Mouse (Mus musculus) midbrain, embryonic 13.5 days (tissue): ENCODE data around the gene Ctf1. TPM values are rescaled to one million over a fixed set of nuclear protein-coding genes. Genes with fewer than 3 reads are reported as not detected.
A peak's percentile ranks its signal among the peaks of the same experiment; 100 is the strongest.
"Not testable (repeated sequence)": the region's sequence is repeated elsewhere in the genome, so short reads cannot be mapped to it uniquely, and the experiment has no call there.

Experiments
- ATAC-seq: fragments of 200-750 bp; cut with Nextera tagmentation; 2 replicates; pipeline ENCODE4 v1.8.0; 2017; ENCODE audit warnings: mild to moderate bottlenecking, moderate TSS enrichment, moderate library complexity
- H3K27ac ChIP-seq: fragments of 300-500 bp; sonication (generic); 2 replicates; pipeline ENCODE4 v1.5.1; 2015; ENCODE audit warnings: inconsistent platforms, mild to moderate bottlenecking, moderate library complexity
- H3K27me3 ChIP-seq: fragments of 300-500 bp; sonication (generic); 2 replicates; pipeline ENCODE4 v1.6.1; 2015; ENCODE audit warnings: mild to moderate bottlenecking, inconsistent platforms
- H3K36me3 ChIP-seq: fragments of 300-500 bp; sonication (generic); 2 replicates; pipeline ENCODE4 v1.6.1; 2015; ENCODE audit warnings: mild to moderate bottlenecking, inconsistent platforms
- H3K4me1 ChIP-seq: fragments of 300-500 bp; sonication (generic); replicated peaks from 2 replicates; pipeline ENCODE4 v1.6.1; 2015; ENCODE audit warnings: inconsistent platforms
- H3K4me2 ChIP-seq: fragments of 300-500 bp; sonication (generic); replicated peaks from 2 replicates; pipeline ENCODE4 v1.6.1; 2015; ENCODE audit warnings: moderate library complexity, mild to moderate bottlenecking, inconsistent platforms
- H3K4me3 ChIP-seq: fragments of 300-500 bp; sonication (generic); replicated peaks from 2 replicates; pipeline ENCODE4 v1.5.1; 2015; ENCODE audit warnings: mild to moderate bottlenecking, inconsistent platforms
- H3K9ac ChIP-seq: fragments of 300-500 bp; sonication (generic); replicated peaks from 2 replicates; pipeline ENCODE4 v1.6.1; 2015; ENCODE audit warnings: mild to moderate bottlenecking, inconsistent platforms
- H3K9me3 ChIP-seq: fragments of 300-500 bp; sonication (generic); 2 replicates; pipeline ENCODE4 v1.6.1; 2016; ENCODE audit warnings: mild to moderate bottlenecking, inconsistent platforms
- WGBS: fragments of 180-500 bp; shearing (Covaris S2); methylation state at CpG from one replicate; pipeline ENCODE4 v1.1.7; 2015; 5-methylcytosine and 5-hydroxymethylcytosine counted together
- polyA plus RNA-seq: library from polyadenylated mRNA; unstranded; fragments of >200 nt; fragmentation: Nextera tagmentation; extraction: Ambion mirVana; gene quantifications from 2 replicates; pipeline ENCODE4 v1.2.1, GENCODE M21; 2015

Gene Ctf1
- polyA plus RNA-seq, 1 experiment from 2014 or later = 3.0 TPM

- H3K4me1 ChIP-seq = peaks cover 28% of the 10 kb centered on the region
- H3K9ac ChIP-seq = peak overlapping the region; percentile 62
- H3K27me3 ChIP-seq = peaks cover 3% of the 10 kb centered on the region; the same call in 1 of the 2 replicates
- H3K4me2 ChIP-seq = peak overlapping the region; percentile 55
- no peaks in the 10 kb centered on the region for H3K9me3 ChIP-seq
- 1% methylated on average over 34 of the region's 41 CpGs for WGBS
- no peak overlapping the region for H3K27ac ChIP-seq
- peak overlapping the region; percentile 33 for H3K4me3 ChIP-seq
- H3K36me3 ChIP-seq = no peaks in the 10 kb centered on the region
- ATAC-seq = peak; percentile 65
These were observed 4.5 kb downstream of the Ctf1 start for GRCm38 (mm10) chr7:127716992-127717391.

- peaks cover 16% of the 10 kb centered on the region for H3K4me1 ChIP-seq
- H3K4me3 ChIP-seq = no peak overlapping the region
- H3K4me2 ChIP-seq = no peak overlapping the region
- no peaks in the 10 kb centered on the region for H3K9me3 ChIP-seq
- H3K27ac ChIP-seq = no peak overlapping the region
- H3K36me3 ChIP-seq = no peaks in the 10 kb centered on the region
- no peak overlapping the region for H3K9ac ChIP-seq
- H3K27me3 ChIP-seq = peaks cover 3% of the 10 kb centered on the region; the same call in 1 of the 2 replicates
- 85% methylated on average over 6 of the region's 6 CpGs for WGBS
- no peak for ATAC-seq
These were observed 5.8 kb downstream of the Ctf1 start for GRCm38 (mm10) chr7:127718339-127718738.

GRCm38 (mm10) chr7:127719258-127719657 lies 6.7 kb downstream of the Ctf1 start:
- no peak overlapping the region for H3K4me2 ChIP-seq
- H3K36me3 ChIP-seq = no peaks in the 10 kb centered on the region
- H3K9ac ChIP-seq = no peak overlapping the region
- no peak overlapping the region for H3K4me3 ChIP-seq
- H3K4me1 ChIP-seq = peaks cover 11% of the 10 kb centered on the region
- H3K27ac ChIP-seq = no peak overlapping the region
- ATAC-seq = no peak
- 91% methylated on average over 6 of the region's 6 CpGs for WGBS
- peaks cover 3% of the 10 kb centered on the region; the same call in 1 of the 2 replicates for H3K27me3 ChIP-seq
- H3K9me3 ChIP-seq = no peaks in the 10 kb centered on the region

GRCm38 (mm10) chr7:127725490-127725889 lies 13.0 kb downstream of the Ctf1 start:
- Histone ChIP-seq H3K4me2 (no peak overlapping the region), H3K36me3 (no peaks in the 10 kb centered on the region), H3K9ac (no peak overlapping the region), H3K27me3 (no peaks in the 10 kb centered on the region), H3K4me3 (no peak overlapping the region), H3K9me3 (no peaks in the 10 kb centered on the region), H3K27ac (no peak overlapping the region), H3K4me1 (no peaks in the 10 kb centered on the region)
- 35% methylated on average over 2 of the region's 2 CpGs for whole genome bisulfite sequencing
- no peak for ATAC-seq

GRCm38 (mm10) chr7:127725924-127726323 lies 13.4 kb downstream of the Ctf1 start:
- H3K4me3 ChIP-seq = no peak overlapping the region
- H3K27me3 ChIP-seq = no peaks in the 10 kb centered on the region
- no peak for ATAC-seq
- 39% methylated on average over 6 of the region's 6 CpGs for WGBS
- no peak overlapping the region for H3K9ac ChIP-seq
- no peaks in the 10 kb centered on the region for H3K4me1 ChIP-seq
- no peak overlapping the region for H3K4me2 ChIP-seq
- no peak overlapping the region for H3K27ac ChIP-seq
- no peaks in the 10 kb centered on the region for H3K9me3 ChIP-seq
- no peaks in the 10 kb centered on the region for H3K36me3 ChIP-seq

GRCm38 (mm10) chr7:127727898-127728297 lies 15.4 kb downstream of the Ctf1 start:
- H3K27me3 ChIP-seq = no peaks in the 10 kb centered on the region
- no peaks in the 10 kb centered on the region for H3K36me3 ChIP-seq
- H3K4me1 ChIP-seq = no peaks in the 10 kb centered on the region
- no peak for ATAC-seq
- 89% methylated on average over 7 of the region's 7 CpGs for WGBS
- no peak overlapping the region for H3K9ac ChIP-seq
- H3K9me3 ChIP-seq = no peaks in the 10 kb centered on the region
- no peak overlapping the region for H3K27ac ChIP-seq
- no peak overlapping the region for H3K4me3 ChIP-seq
- no peak overlapping the region for H3K4me2 ChIP-seq

- H3K27me3 ChIP-seq = no peaks in the 10 kb centered on the region
- ATAC-seq = no peak
- no peak overlapping the region for H3K9ac ChIP-seq
- H3K36me3 ChIP-seq = no peaks in the 10 kb centered on the region
- H3K9me3 ChIP-seq = no peaks in the 10 kb centered on the region
- no peak overlapping the region for H3K27ac ChIP-seq
- 78% methylated on average over 4 of the region's 4 CpGs for WGBS
- H3K4me3 ChIP-seq = no peak overlapping the region
- no peaks in the 10 kb centered on the region for H3K4me1 ChIP-seq
- H3K4me2 ChIP-seq = no peak overlapping the region
These were observed 17.6 kb downstream of the Ctf1 start for GRCm38 (mm10) chr7:127730170-127730569.

GRCm38 (mm10) chr7:127732066-127732465 lies 19.5 kb downstream of the Ctf1 start, which contains the start of gene Ctf2:
TSS of gene Ctf2 (minus strand) at chr7:127732166.
- not testable (repeated sequence) for H3K27me3 ChIP-seq, H3K9ac ChIP-seq, H3K4me3 ChIP-seq, H3K4me1 ChIP-seq, H3K36me3 ChIP-seq, ATAC-seq, H3K9me3 ChIP-seq, H3K4me2 ChIP-seq, H3K27ac ChIP-seq
- 100% methylated on average over 1 of the region's 5 CpGs for WGBS

- Histone ChIP-seq H3K9me3 (no peaks in the 10 kb centered on the region), H3K9ac (peak within 1 kb of the TSS; percentile 97), H3K36me3 (peaks cover 18% of the 10 kb centered on the region), H3K27me3 (no peaks in the 10 kb centered on the region), H3K4me3 (peak within 1 kb of the TSS; percentile 98), H3K27ac (peak within 1 kb of the TSS; percentile 91), H3K4me2 (peak within 1 kb of the TSS; percentile 91), H3K4me1 (peaks cover 27% of the 10 kb centered on the region)
- ATAC-seq = no peak
- WGBS = under 1% methylated on average over 26 of the region's 26 CpGs
These were observed 32.0 kb downstream of the Ctf1 start, which contains the start of gene Fbxl19 for GRCm38 (mm10) chr7:127744366-127745045. TSS of gene Fbxl19 (plus strand) at chr7:127744543.

GRCm38 (mm10) chr7:127745251-127745651 lies 32.7 kb downstream of the Ctf1 start:
- peak; percentile 91 for ATAC-seq
- H3K4me2 ChIP-seq = peak overlapping the region; percentile 91
- peak overlapping the region; percentile 97 for H3K9ac ChIP-seq
- peaks cover 25% of the 10 kb centered on the region for H3K36me3 ChIP-seq
- peak overlapping the region; percentile 91 for H3K27ac ChIP-seq
- H3K27me3 ChIP-seq = no peaks in the 10 kb centered on the region
- H3K4me3 ChIP-seq = peak overlapping the region; percentile 98
- no peaks in the 10 kb centered on the region for H3K9me3 ChIP-seq
- peaks cover 27% of the 10 kb centered on the region for H3K4me1 ChIP-seq
- under 1% methylated on average over 19 of the region's 19 CpGs for WGBS

- peak overlapping the region; percentile 98 for H3K4me3 ChIP-seq
- H3K4me2 ChIP-seq = peak overlapping the region; percentile 91
- peak overlapping the region; percentile 97 for H3K9ac ChIP-seq
- peaks cover 27% of the 10 kb centered on the region for H3K4me1 ChIP-seq
- peak overlapping the region; percentile 91 for H3K27ac ChIP-seq
- peak; percentile 93 for ATAC-seq
- no peaks in the 10 kb centered on the region for H3K27me3 ChIP-seq
- peaks cover 31% of the 10 kb centered on the region for H3K36me3 ChIP-seq
- WGBS = under 1% methylated on average over 39 of the region's 39 CpGs
- H3K9me3 ChIP-seq = no peaks in the 10 kb centered on the region
These were observed 33.3 kb downstream of the Ctf1 start for GRCm38 (mm10) chr7:127745652-127746493.
